Mouse (Mus musculus) heart, postnatal 25 days (tissue): ENCODE measurements around the gene Vamp4. TPM values are rescaled to one million over a fixed set of nuclear protein-coding genes. Genes with fewer than 3 reads are reported as not detected.
"Not testable (repeated sequence)": the region's sequence is repeated elsewhere in the genome, so short reads cannot be mapped to it uniquely, and the experiment has no call there.

Experiments used
- DNase-seq: peaks from one replicate; pipeline ENCODE4 v3.0.0; 2022; ENCODE audit warnings: low spot score
- intact Hi-C: fragments of 180-260 bp; cut with DNase I; formaldehyde crosslinking; loops from one replicate; pipeline ENCODE4 v1.15.1; 2025
- total RNA-seq, 2 experiments: library from RNA; stranded (reverse); gene quantifications; 2 replicates each; pipeline ENCODE4 v1.2.3; 2021

Vamp4 gene
- total RNA-seq, 2 experiments from 2014 or later: 19.9 to 24.0 TPM

- intact Hi-C loops: no loop called here
- no peak for DNase-seq
Observed at GRCm38 (mm10) chr1:162582884-162583283, 12.6 kb downstream of the Vamp4 start.

DNA sequence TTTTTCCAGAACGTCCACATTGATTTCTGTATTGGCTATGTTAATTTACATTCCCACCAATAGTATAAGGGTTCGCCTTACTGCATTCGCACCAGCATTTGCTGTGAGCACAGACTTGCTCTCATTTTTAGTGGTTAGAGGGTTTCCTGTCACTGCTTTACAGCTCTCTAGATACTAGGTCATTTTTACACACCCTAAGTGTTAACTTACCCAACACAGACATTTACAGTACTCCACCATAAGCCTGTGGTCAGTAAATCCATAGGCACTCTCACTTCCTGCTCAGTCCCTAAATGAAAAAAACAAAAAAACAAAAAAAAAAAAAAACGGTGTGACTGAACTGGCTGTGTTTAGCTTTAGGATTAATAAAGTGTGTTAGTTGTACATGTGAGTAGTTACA is 16.0 kb downstream of the Vamp4 start:
- intact Hi-C loops: no loop called here
- no peak for DNase-seq

DNA sequence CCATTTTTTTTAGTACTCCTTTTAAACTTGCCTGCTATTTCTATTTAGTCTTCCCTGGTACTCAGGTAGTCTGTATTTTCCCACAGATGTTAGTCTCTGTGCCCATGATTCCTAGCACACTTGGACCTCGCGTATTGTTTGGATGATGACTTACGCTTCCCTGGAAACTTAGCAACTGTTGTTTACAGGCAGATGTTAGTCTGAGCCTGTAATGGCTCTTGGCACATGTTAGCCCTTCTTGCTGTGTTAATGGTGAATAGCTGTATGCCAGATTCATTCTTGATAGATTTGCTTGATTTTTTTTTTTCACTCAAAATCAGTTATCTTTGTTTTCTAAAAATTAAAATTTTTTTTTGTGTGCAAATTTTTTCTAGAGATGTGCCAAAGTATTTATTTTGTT is 18.3 kb downstream of the Vamp4 start:
- no peak for DNase-seq
- intact Hi-C loops: no loop called here

GRCm38 (mm10) chr1:162589443-162589842 is 19.1 kb downstream of the Vamp4 start:
- no peak for DNase-seq
- intact Hi-C loops: no loop called here

DNA sequence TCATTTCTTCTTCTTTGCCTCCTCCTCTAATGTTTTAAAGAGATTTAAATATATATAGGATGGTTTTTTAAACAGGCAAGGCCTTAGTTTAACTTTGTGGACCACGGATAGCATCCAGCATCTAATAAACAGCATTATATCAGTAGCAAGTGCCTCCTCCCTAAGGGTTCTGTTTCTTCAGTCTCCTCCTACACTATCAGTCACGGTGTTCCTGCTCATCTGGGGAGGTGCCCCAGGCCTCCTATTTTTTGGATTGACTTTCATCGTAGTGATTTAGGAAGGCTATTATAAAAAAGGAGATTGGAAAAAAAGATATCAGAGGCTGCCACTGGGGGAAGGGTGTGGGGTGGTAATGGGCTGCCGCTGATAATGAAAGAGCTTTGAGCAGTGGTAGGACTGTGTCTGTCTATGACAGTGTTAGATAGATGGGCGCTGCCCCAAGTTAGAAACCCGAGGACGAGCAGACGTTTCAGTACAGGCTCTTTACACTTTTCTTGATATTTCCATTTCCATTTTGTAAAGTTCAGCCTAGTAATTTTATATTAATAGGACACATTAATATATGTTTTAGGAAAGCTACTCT is 20.2 kb downstream of the Vamp4 start:
- intact Hi-C loops: no loop called here
- DNase-seq: no peak

- intact Hi-C loops: no loop called here
- DNase-seq: no peak
Observed at GRCm38 (mm10) chr1:162597379-162598102, 27.2 kb downstream of the Vamp4 start.

DNA sequence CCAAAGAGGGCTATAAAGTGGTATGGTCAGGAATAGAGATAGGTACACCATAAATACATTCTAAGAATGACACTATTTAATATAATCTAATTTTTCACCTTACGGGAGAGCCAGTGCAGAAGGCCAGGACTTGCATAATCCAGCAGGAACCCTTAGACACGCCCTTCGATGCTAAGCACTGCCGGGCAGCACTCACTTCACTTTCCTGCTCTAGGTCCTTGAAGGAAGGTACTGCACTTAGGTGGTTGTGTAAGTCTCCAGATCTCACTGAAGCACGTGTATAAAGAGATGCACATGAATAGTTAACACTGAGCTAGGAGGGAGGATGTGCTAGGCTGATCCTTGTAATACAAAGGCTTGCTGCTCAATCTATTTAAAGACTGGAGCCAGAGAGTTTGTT is 29.3 kb downstream of the Vamp4 start:
- intact Hi-C loops: no loop called here
- no peak for DNase-seq

GRCm38 (mm10) chr1:162601288-162601687 is 31.0 kb downstream of the Vamp4 start:
- intact Hi-C loops: no loop called here

GRCm38 (mm10) chr1:162608127-162608526 is 37.8 kb downstream of the Vamp4 start:
- no peak for DNase-seq
- intact Hi-C loops: no loop called here

More at GRCm38 (mm10) chr1:162601288-162601687, 31.0 kb downstream of the Vamp4 start:
- DNase-seq: no peak

- DNase-seq: no peak
- intact Hi-C loops: no loop called here
Observed at GRCm38 (mm10) chr1:162609633-162610250, 39.4 kb downstream of the Vamp4 start.

DNA sequence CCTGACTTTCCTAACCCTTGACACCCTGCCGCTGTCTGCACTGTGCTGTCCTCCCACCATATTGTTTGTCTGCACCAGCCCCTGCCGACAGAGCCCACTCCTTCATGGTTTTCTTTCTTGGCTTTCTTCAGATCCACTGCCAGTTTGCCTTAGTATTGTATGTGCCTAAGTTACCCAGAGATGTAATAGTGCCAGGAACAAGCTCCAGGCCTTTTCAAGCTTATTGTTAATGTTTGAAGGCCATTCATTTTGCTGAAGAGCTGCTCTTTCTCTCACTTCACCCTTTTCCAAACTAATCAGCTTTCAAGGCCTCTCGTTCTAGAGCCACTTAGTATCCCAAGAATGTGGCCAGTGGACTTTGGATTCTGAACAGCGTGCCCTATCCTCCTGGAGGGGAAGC is 40.9 kb downstream of the Vamp4 start:
- intact Hi-C loops: no loop called here
- no peak for DNase-seq

DNA sequence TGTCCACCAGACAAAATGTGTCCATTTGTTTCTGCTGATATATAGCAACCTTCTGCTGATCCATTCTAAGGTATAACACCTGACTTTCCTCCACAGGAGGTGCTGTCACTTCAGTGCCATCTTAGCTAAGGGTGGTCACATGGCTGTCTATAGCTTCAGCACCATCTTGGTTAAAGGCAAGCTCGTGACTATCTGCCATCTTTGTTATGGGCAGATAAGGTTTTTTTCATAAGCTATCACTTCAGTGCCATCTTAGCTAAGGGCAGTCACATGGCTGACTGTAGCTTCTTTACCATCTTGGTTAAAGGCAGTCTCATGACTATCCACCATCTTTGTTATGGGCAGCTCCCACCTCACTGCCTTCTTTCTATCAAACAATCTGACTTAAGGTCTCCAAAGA is 45.2 kb downstream of the Vamp4 start:
- intact Hi-C loops: no loop called here

DNA sequence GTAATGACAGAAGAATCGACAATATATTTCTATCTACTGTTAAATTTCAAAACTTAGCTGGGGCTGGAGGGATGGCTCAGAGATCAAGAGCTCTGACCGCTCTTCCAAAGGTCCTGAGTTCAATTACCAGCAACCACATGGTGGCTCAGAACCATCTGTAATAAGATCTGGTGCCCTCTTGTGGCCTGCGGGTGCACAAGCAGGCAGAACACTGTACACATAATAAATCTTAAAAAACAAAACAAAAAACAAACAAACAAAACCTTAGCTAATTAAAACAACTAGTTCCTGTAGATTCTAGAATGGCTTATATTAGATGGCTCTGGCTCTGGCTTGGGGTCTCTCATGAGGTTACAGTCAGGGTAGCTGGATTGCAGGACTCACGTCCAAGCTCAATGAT is 50.2 kb downstream of the Vamp4 start:
- no peak for DNase-seq
- intact Hi-C loops: no loop called here

More for the DNA sequence above, 45.2 kb downstream of the Vamp4 start:
- DNase-seq: no peak

DNA sequence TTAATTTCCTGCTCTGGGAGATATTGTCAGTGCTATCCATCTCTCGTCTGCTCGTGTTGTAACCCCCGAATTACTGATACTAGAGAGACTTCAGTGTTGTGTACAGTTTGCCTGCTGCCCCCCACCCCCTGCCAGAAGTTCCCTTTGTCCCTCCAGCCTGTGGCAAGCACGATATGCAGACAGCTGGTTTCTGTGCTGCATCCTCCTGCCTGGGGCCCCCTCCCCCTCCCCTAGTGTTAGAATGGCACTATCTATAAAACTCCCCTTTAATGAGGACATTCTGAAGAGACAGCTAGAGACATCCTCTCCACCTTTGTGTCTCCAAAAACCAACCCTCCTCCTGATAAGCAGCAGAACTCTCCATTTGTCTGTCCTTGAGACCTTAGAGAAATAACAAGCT is 53.6 kb downstream of the Vamp4 start:
- intact Hi-C loops: no loop called here

DNA sequence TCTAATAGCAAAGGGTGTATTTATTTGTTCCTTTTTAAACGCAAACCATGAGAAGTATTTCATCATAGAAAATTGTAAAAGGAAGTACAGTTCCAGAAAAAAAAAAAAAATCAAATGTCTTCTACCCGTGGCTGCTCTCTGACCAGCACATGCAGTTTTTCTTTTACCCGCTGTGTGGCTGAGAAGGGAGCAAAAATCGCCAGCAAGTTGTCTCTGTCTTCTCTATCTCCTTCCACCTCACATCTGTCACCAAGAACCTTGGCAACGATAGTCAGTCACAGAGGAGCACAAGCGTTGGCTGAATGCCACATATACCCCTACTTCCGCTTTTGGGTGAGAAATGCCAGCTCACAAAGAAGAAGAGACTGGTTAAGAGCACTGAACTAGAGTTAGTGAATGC is 54.9 kb downstream of the Vamp4 start:
- no peak for DNase-seq
- intact Hi-C loops: no loop called here

More for the DNA sequence above, 53.6 kb downstream of the Vamp4 start:
- DNase-seq: no peak

- intact Hi-C loops, DNase-seq: not testable (repeated sequence)
Observed at GRCm38 (mm10) chr1:162627821-162628220, 57.5 kb downstream of the Vamp4 start.

DNA sequence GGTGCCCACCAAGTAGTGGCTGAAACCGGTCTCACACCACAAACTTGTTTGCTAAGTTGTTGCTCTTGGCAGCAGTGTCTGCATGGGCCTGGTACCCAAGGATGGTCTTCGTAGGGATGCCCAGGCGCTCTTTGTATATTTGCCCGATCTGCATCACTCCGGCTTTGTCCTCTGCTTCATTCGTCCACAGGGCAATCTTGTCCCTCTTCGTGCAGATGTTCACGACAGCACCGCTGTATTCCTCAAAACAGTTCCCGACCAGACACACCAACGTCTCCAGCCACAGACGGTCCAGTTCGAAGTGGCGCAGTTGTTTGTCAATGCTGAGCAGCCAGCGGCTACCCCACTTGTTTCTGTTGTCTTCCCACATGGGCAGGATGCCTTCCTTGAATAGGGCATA is 58.0 kb downstream of the Vamp4 start:
- DNase-seq, intact Hi-C loops: not testable (repeated sequence)

GRCm38 (mm10) chr1:162635291-162635931 is 65.1 kb downstream of the Vamp4 start:
- peak; percentile 42 for DNase-seq
- intact Hi-C loops: not testable (repeated sequence)

- no peak for DNase-seq
- intact Hi-C loops: no loop called here
Observed at GRCm38 (mm10) chr1:162636516-162636915, 66.2 kb downstream of the Vamp4 start.

DNA sequence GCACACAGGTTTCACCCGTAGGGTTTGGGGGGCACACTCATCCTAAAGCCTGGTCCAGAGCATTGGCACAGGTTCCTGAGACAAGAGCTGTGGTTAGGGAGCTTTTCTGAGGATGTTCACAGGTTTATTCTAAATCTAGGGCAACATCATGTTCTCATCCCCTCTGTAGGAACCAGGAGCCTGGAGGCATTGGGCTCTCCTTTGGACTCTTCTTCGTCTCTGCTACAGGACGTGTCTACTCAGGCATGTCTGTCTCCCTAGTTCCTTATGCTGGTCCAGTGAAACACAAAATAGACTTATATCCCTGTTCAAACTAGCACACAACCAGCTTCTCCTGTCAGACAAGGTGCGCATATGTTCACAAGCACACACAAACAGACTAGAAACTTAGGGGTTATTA is 68.2 kb downstream of the Vamp4 start:
- intact Hi-C loops: no loop called here
- no peak for DNase-seq
